Mouse (Mus musculus) adrenal gland, adult 10 weeks (tissue): ENCODE results near the gene Kif18b. TPM values are rescaled to one million over a fixed set of nuclear protein-coding genes. Genes with fewer than 3 reads are reported as not detected.

ENCODE experiments used
- polyA plus RNA-seq: library from polyadenylated mRNA; stranded (reverse); fragments of 350-450 nt; fragmentation: Illumina TruSeq; extraction: RNeasy Lipid Tissue Mini Kit (QIAGEN cat#74804); gene quantifications from one replicate; pipeline ENCODE4 v1.2.3, GENCODE M21; 2014; ENCODE audit warnings: low read depth, low replicate concordance

The Kif18b gene
- not detected for polyA plus RNA-seq

DNA sequence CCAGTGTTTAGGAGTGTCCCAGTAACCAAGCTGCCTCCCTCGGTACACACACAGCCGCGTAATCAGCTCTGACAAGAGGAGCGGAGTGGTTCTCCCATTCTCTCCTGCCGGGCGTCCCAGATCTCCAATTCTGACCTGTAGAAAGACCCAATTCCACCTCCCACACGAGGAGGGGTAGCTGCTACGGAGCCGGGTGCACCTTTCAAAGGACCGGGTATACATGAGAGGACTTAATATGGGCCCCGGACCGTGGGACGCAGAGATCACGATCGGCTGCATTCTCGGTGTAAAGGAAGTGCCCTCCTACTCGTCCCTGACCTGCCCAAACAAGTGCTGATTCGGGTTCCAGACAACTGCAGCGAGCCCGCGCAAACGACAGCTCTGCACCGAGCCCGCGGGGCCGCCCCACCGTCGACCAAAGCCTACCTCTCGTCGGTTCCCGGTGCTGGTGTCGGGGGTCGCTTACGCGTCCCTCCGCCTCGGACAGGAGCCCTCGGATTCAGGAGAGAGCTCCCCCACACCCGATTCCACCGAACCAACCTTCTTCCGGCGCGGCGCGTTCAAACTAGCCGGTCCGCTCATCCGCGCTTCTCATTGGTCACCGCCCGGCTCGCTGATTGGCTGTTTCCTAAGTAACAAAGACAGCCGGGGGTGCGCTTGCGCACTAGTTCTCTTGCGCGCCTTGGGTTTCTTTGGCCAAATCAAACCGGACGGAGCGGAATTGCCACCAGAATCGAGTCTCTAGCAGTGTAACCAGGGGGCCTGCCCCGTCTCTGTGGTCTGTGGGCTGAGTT is at the start of gene Kif18b:
TSS of gene Kif18b (minus strand) at position 568 of the 794 bp plus-strand sequence.

DNA sequence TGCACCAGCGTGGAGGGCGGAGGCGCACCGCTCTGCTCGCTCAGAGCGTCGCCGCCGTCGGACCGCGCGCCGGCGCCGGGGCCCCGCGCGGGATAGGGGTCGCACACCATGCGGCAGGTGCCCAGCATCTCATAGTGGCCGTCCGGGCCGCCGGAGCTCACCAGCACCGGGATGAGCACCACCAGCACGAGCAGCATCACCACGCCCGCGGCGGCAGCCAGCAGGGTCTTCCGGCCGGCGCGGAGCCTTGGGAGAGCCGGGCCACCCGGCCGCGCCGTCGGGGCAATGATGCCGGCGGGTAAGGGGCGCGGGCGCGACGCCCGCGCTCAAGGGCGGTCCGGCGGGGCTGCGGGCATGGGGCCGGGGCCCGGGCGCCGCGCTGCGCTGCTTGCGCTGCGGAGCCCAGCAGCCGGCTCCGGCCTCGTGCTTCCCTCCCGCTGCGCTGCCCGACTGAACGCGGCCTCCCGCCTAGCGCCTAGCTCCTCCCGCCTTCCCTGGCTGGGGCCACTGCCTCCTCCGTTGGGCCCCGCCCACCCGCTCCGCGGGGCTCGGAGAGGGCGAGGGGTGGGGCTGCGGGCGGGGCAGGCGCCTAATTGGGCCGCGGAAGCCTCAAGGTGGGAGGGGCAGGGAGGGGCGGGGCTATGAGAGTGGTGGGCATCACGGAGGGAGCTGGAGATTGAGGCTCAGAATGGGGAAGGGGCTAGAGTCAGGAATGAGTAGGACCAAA is 21.5 kb upstream of the Kif18b start, which contains the start of gene C1ql1:
TSS of gene C1ql1 (minus strand) at position 424 of the 727 bp plus-strand sequence.

DNA sequence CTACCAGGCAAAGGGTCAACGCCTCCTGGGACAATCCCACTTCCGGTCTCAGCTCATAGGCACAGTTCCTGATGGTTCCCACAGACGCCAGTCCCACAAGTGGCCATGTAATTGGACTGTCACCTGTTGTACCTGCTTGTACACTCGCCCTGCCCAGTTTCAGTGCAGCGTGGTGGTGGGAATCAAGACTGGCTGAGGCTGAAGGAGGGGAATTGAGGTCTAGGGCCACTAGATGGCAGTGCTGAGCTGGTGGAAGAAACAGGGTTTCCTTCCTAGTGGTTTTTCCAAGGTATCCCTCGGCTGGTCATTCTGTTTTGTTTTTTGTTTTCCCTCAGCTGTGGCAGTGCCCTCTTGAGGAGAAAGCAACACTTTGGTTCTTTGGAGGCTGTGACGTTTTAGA is 24.2 kb downstream of the Kif18b start, which contains the start of gene Gfap:
TSS of gene Gfap (minus strand) at position 150 of the 400 bp plus-strand sequence.

DNA sequence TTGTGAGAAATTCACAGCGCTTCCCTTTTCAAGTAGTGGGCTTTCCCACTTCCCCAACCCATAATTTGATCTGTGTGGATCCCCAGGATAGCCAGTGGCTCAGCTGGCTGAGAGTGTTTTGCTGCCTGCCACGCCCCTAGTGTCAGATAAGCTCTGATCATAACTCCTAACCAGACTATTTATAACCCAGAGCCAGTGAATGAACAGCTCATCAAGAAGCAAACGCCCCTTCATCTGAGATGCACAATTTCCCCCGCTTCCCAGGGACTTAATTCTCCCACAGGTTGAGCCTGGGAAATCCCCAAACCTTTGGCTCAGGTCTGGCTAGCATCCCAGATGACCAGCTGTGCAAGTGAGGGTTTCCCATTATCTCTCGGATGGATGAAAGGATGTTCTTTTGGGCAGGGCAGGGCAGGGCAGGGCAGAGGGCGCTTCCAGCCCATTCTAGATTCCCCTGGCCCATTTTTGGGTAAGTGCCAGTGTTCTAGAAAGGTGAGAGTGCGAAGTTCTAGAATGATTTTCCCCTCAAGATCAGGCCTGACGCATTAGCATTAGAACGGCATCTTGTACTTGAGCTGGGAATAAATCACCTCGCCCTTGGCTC is 40.2 kb downstream of the Kif18b start, which contains the start of gene Fam187a:
TSS of gene Fam187a (plus strand) at position 554 of the 604 bp plus-strand sequence.

DNA sequence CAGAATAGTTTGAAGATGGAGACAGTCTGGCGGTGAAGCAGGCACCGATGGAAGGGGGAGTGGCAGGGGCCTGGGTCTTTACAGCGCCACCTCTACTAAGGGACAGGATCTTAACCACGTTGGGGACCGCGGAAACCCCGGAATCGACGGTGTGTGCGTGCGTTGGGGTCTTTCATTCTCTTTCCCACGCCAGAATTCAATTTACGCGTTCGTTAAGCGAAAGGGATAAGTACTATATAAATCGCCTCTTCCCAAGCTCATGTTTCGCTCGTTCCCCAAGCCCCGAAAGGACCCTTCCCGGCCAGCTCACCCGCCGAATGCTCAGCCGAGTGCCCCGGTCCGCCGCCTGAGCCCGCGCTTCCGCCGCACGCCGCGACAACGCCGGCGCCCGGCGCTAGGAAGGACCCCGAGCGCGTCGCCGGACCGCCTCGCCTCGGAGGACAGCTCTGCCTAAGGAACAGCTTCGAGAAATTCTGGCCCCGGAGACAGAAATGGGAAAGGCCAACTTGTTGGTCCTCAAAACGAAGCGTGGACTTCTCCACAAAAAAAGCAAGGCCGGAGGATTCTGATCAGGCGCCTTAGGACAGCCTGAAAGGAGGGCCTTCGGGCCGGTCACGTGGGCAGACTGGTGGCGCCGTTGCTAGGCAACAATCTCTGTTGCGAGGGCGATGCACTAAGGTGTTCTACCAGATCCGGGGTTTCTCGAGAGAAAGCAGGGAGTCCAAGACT is 44.2 kb downstream of the Kif18b start, which contains the start of the genes Eftud2 and Ccdc103:
TSS of gene Eftud2 (minus strand) at position 401 of the 729 bp plus-strand sequence.
TSS of gene Ccdc103 (plus strand) at position 620 of the 729 bp plus-strand sequence.

Other genes starting within 250 kb of the Kif18b start
- gene Ccdc43, start 227.3 kb downstream of the Kif18b start, polyA plus RNA-seq = 56.8 TPM
- gene Adam11, start 163.7 kb downstream of the Kif18b start, polyA plus RNA-seq = not detected
- gene Gjc1, start 105.4 kb downstream of the Kif18b start, polyA plus RNA-seq = 14.8 TPM
- gene Higd1b, start 89.3 kb downstream of the Kif18b start, polyA plus RNA-seq = not detected
- gene Eftud2, start 44.1 kb downstream of the Kif18b start, polyA plus RNA-seq = 36.6 TPM
- 0.41 TPM for gene Ccdc103, start 43.9 kb downstream of the Kif18b start, polyA plus RNA-seq
- not detected for gene Fam187a, start 40.0 kb downstream of the Kif18b start, polyA plus RNA-seq
- 0.76 TPM for gene Gfap, start 24.2 kb downstream of the Kif18b start, polyA plus RNA-seq
- gene C1ql1, start 21.6 kb upstream of the Kif18b start, polyA plus RNA-seq = 0.41 TPM
- gene Nmt1, start 103.1 kb upstream of the Kif18b start, polyA plus RNA-seq = 18.6 TPM
- gene Dcakd, start 103.2 kb upstream of the Kif18b start, polyA plus RNA-seq = 20.1 TPM
- not detected for gene Plcd3, start 176.5 kb upstream of the Kif18b start, polyA plus RNA-seq
- 7.2 TPM for gene Acbd4, start 176.6 kb upstream of the Kif18b start, polyA plus RNA-seq
- 73.2 TPM for gene Hexim1, start 191.1 kb upstream of the Kif18b start, polyA plus RNA-seq
- gene Hexim2, start 207.3 kb upstream of the Kif18b start, polyA plus RNA-seq = 0.58 TPM
- gene Fmnl1, start 246.0 kb upstream of the Kif18b start, polyA plus RNA-seq = 2.2 TPM